Mouse (Mus musculus) kidney, embryonic 15.5 days (tissue): ENCODE results near the gene Arsb. TPM values are rescaled to one million over a fixed set of nuclear protein-coding genes. Genes with fewer than 3 reads are reported as not detected.
A peak's percentile ranks its signal among the peaks of the same experiment; 100 is the strongest.

Source experiments
- ATAC-seq: fragments of 200-750 bp; cut with Nextera tagmentation; replicated peaks from 2 replicates; pipeline ENCODE4 v1.8.0; 2017; ENCODE audit warnings: moderate TSS enrichment; ENCODE audit not compliant: low FRiP score
- H3K27ac ChIP-seq: fragments of 300-500 bp; sonication (generic); 2 replicates; pipeline ENCODE4 v1.5.1; 2015; ENCODE audit warnings: mild to moderate bottlenecking, inconsistent platforms
- H3K27me3 ChIP-seq: fragments of 300-500 bp; sonication (generic); 2 replicates; pipeline ENCODE4 v1.6.1; 2015; ENCODE audit warnings: inconsistent platforms
- H3K36me3 ChIP-seq: fragments of 300-500 bp; sonication (generic); 2 replicates; pipeline ENCODE4 v1.6.1; 2015; ENCODE audit warnings: inconsistent platforms
- H3K4me1 ChIP-seq: fragments of 300-500 bp; sonication (generic); 2 replicates; pipeline ENCODE4 v1.6.1; 2015; ENCODE audit warnings: inconsistent platforms
- H3K4me2 ChIP-seq: fragments of 300-500 bp; sonication (generic); 2 replicates; pipeline ENCODE4 v1.6.1; 2015; ENCODE audit warnings: moderate library complexity, mild to moderate bottlenecking, inconsistent platforms
- H3K4me3 ChIP-seq: fragments of 300-500 bp; sonication (generic); replicated peaks from 2 replicates; pipeline ENCODE4 v1.5.1; 2015; ENCODE audit warnings: mild to moderate bottlenecking, inconsistent platforms
- H3K9ac ChIP-seq: fragments of 300-500 bp; sonication (generic); 2 replicates; pipeline ENCODE4 v1.6.1; 2015; ENCODE audit warnings: mild to moderate bottlenecking, inconsistent platforms
- H3K9me3 ChIP-seq: fragments of 300-500 bp; sonication (generic); replicated peaks from 2 replicates; pipeline ENCODE4 v1.6.1; 2016; ENCODE audit warnings: inconsistent platforms
- WGBS: fragments of 180-500 bp; shearing (Covaris S2); methylation state at CpG from one replicate; pipeline ENCODE4 v1.1.7; 2015; ENCODE audit warnings: mixed read lengths; 5-methylcytosine and 5-hydroxymethylcytosine counted together
- polyA plus RNA-seq: library from polyadenylated mRNA; unstranded; fragments of >200 nt; fragmentation: Nextera tagmentation; extraction: Ambion mirVana; gene quantifications from 2 replicates; pipeline ENCODE4 v1.2.1, GENCODE M21; 2015

Arsb gene
- polyA plus RNA-seq, 1 experiment from 2014 or later, result 13.9 TPM

DNA sequence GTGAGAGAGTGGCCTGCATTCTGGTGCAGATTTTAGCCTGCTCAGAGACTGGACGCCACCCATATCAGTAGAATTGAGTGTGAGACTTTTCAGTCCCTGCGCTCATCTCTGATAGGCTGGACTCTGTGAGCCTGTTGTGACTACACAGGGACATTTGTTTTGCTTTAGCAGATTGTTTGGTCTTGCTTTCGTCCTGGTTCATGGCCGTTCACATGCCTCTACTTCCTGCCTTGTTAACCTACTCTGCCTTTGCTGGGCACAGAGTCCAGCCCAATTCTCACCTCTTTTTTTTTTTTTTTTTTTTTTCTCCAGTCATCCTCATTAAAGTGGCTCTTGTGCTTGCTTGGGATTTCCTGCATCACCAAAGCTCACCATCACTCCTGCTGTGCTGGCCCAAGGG, 79.2 kb downstream of the Arsb start:
- WGBS, result 65% methylated on average over 4 of the region's 4 CpGs
- no peaks in the 10 kb centered on the region for H3K36me3 ChIP-seq
- H3K9ac ChIP-seq, result no peak overlapping the region
- H3K9me3 ChIP-seq, result no peaks in the 10 kb centered on the region
- peaks cover 77% of the 10 kb centered on the region for H3K4me1 ChIP-seq
- H3K4me3 ChIP-seq, result no peak overlapping the region
- H3K4me2 ChIP-seq, result no peak overlapping the region
- H3K27ac ChIP-seq, result peak overlapping the region; percentile 72
- H3K27me3 ChIP-seq, result no peaks in the 10 kb centered on the region
- no peak for ATAC-seq

DNA sequence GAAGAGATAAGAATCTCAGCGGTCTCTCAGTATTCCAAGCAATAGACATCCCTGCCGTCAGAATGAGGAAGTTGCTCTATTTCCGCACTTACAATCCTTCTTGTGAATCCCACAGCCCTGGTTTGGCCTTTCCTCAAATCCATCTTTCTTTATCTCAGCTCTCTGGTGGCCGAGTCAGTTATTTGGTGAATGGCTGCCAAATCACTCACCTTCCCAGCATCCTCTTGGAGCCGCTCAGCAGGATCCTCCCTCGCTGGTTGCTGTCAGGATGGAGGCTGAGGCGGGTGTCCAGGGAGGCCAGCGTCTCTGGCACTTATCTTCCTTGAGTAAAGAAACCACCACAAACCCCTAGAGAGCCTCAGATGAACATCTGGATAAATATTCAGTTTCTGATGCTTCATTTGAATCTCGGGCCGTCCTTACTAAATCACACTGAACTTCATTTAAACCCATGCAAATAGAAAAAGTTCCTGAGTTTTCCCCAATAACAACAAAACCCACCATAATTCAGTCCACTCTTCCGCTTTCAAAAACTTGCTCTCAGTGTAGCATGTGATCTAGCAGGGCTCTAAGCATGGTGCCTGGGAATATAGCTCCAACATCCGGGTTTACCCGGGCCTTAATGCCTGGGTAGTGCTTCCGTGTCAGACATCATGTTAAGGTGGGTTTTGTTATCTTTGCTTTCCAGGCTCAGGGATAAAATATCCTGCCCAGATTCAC, 81.1 kb downstream of the Arsb start:
- Histone ChIP-seq H3K9ac (no peak overlapping the region), H3K27me3 (no peaks in the 10 kb centered on the region), H3K4me3 (no peak overlapping the region), H3K36me3 (no peaks in the 10 kb centered on the region), H3K27ac (peak overlapping the region; percentile 72), H3K4me1 (peaks cover 68% of the 10 kb centered on the region), H3K9me3 (no peaks in the 10 kb centered on the region), H3K4me2 (no peak overlapping the region; the same call in 1 of the 2 replicates)
- ATAC-seq, result peak; percentile 63; the same call in 1 of the 2 replicates
- 39% methylated on average over 14 of the region's 14 CpGs for WGBS

DNA sequence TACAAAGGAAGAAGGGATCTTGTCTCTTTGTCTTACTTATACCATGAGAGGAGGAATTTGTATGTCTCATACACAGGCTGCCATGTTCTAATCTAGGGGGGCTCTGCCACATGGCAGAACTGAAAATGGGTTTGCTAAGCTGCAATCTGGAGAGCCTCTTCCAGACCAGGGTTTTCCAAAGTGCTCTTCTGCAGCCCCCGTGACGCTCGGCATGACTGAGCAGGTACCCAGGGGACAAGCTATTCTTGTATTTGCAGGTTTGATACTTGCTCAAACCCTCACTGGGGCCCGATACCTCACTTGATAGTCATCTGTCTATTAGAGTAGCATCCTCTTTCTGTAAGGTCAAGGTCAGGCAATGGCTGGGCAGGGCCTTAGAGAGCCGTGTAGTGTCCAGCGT, 82.3 kb downstream of the Arsb start:
- Histone ChIP-seq H3K9ac (no peak overlapping the region), H3K36me3 (no peaks in the 10 kb centered on the region), H3K4me3 (no peak overlapping the region), H3K27ac (peak overlapping the region; percentile 72), H3K4me2 (no peak overlapping the region), H3K4me1 (peaks cover 59% of the 10 kb centered on the region), H3K27me3 (no peaks in the 10 kb centered on the region), H3K9me3 (no peaks in the 10 kb centered on the region)
- WGBS, result 70% methylated on average over 6 of the region's 6 CpGs
- 0 out of 2 replicates have a peak, but pooled peaks have one; percentile 27 for ATAC-seq

DNA sequence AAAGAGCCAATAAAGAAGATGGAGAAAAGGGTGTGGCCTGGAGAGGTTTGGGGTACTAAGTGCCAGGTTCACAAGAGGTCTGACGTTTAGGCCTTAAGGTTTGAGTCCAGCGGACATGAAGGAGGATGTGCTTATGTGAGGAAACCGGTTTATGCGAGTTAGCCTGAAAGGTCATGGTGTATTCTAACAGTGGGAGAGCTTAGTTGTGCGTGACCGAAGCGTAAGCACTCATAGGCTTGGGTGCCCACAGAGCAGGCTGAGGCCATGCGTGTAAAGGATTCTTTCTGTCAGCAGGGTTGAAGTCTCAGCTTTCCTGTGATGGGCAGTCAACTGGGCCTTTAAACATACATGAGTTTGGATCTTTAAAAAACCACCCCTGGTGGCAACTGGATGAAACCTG, 82.9 kb downstream of the Arsb start:
- 43% methylated on average over 8 of the region's 8 CpGs for WGBS
- H3K9ac ChIP-seq, result no peak overlapping the region
- H3K27me3 ChIP-seq, result no peaks in the 10 kb centered on the region

DNA sequence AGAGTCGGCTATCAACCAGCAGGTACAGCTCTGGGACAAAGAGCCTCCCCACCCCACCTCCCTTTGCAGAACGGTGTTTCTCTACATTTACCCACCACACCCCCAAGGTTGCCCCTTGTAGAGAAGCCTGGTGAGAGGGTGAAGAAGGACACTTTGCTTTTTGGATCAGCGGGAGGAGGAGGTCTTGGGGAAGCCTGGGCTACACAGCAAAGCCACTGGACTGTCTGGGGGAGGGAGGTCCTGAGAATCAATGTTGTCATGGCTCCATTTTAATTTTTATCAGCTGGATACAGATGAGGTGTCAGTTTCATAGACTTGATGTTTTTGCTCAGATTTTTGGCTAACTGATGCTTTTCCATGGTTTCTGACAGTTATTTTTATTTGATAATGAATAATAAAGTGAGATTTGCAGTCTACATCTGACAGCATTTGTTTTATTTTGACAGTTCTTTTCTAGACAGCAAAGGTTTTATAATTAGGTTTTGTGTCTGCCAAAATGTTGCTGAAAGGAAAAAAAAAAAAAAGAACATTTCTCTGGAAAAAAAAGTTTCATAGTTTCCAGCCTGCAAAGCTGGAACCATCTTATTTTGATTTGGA, 83.6 kb downstream of the Arsb start:
- Histone ChIP-seq H3K36me3 (no peaks in the 10 kb centered on the region), H3K9ac (no peak overlapping the region), H3K27me3 (no peaks in the 10 kb centered on the region), H3K27ac (peak overlapping the region; percentile 72; the same call in 1 of the 2 replicates), H3K9me3 (no peaks in the 10 kb centered on the region), H3K4me1 (peaks cover 49% of the 10 kb centered on the region), H3K4me2 (no peak overlapping the region), H3K4me3 (no peak overlapping the region)
- ATAC-seq, result no peak
- WGBS, result 74% methylated on average over 3 of the region's 3 CpGs

More for the DNA sequence above, 82.9 kb downstream of the Arsb start:
- no peaks in the 10 kb centered on the region for H3K36me3 ChIP-seq
- H3K4me2 ChIP-seq, result no peak overlapping the region
- H3K9me3 ChIP-seq, result no peaks in the 10 kb centered on the region
- ATAC-seq, result peak; percentile 78
- peaks cover 57% of the 10 kb centered on the region for H3K4me1 ChIP-seq
- H3K27ac ChIP-seq, result peak overlapping the region; percentile 72
- H3K4me3 ChIP-seq, result no peak overlapping the region

DNA sequence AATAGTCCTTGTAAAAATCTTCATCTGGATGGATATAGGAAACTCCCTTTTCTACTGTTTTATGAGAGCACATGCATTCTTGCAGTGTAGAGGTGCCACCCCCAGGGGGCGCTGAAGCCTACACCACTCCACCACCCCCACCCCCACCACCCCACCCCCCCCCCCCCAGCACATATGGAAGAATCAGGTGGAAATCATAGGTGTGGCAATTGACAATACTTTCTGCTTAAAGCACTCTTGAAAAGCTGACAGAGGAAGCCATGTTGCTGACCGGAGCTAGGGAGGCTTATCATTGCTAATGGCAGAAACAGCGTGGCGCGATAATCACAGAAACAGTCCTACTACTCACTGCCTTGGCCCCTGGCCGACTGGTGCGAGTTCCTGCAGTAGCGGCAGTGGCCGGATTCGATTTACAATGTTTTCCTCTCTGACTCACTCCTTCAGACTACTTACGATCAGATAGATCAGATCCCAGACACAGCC, 84.3 kb downstream of the Arsb start:
- WGBS, result 21% methylated on average over 11 of the region's 11 CpGs
- Histone ChIP-seq H3K9me3 (no peaks in the 10 kb centered on the region), H3K4me2 (peak overlapping the region; percentile 40), H3K4me1 (peaks cover 45% of the 10 kb centered on the region), H3K27ac (0 out of 2 replicates have a peak overlapping the region, but pooled peaks have one; percentile 28), H3K36me3 (no peaks in the 10 kb centered on the region), H3K27me3 (no peaks in the 10 kb centered on the region), H3K9ac (no peak overlapping the region), H3K4me3 (no peak overlapping the region)
- ATAC-seq, result no peak

DNA sequence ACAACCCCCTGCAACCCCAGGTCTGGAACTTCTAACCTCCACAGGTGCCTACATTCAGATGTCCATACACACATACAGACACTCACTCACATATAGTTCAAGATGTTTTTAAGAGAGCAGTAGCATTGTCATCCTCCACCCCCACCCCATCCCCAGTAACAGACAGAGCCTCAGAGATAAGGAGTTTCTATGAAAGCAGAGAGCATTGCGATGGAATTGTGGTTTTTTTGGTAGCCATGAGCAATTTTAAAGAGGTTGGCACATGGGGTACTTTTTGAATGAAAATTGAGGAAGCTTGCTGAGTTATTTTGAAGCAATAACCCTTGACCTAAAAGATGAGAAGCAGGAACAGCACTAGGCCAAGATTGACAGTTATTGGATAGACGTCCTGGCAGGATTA, 89.8 kb downstream of the Arsb start:
- no peak for ATAC-seq
- Histone ChIP-seq H3K27ac (no peak overlapping the region), H3K4me2 (no peak overlapping the region), H3K4me3 (no peak overlapping the region), H3K4me1 (peaks cover 3% of the 10 kb centered on the region), H3K27me3 (no peaks in the 10 kb centered on the region), H3K9me3 (no peaks in the 10 kb centered on the region), H3K9ac (no peak overlapping the region), H3K36me3 (no peaks in the 10 kb centered on the region)
- 79% methylated on average over 2 of the region's 2 CpGs for WGBS

DNA sequence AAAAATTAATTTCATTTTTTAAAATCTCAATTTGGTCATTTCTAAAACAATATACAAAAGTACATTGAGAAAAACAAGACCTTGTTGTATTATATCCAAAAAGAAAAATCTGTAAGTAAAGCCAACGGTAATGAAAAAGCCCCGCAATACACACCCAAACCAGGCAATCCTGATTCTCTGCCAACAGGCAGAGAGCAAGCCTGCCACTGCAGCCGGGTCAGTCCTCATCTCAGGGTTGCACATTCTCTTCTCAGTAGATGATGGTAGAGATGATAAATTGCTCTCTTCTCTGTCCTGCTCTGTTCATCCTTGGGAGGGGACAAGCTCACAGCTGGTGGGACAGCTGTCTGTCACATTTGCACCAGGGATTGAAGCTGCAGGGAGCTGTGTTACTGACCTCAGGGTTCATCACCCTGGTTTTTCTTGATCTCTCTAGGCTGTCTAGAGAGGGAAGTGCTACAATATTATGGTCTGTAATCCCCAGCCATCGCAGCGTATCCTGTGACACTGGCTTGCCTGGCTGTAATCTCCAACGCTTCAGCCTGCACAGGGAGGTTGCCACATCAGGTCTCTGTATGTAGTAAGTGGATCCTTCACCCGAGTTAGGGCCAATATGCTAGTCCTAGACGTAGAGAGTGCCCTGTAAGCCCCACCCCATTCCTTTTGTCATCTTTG, 92.8 kb downstream of the Arsb start:
- no peaks in the 10 kb centered on the region; the same call in 1 of the 2 replicates for H3K9me3 ChIP-seq
- ATAC-seq, result no peak
- 59% methylated on average over 8 of the region's 8 CpGs for WGBS

DNA sequence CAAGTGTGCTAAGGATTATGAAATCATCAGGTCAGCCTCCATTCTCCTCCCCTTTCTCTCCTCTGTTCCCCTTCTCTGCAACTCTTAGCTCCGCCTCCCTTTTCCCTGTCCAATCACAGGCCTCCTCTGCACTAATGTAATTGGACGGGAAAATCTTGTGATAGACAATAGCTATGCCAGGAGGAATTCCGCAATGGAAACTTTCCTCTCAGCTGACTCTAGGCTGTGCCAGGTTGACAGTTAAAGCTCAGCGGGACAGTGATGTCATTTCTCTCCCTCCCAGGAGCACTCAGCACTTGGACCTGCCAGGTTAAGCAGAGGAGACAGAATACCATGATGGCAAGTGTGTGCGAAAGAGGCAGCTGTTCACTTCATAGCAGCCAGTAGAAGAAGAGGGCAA, 95.2 kb downstream of the Arsb start:
- no peak overlapping the region for H3K27ac ChIP-seq
- peaks cover 7% of the 10 kb centered on the region; the same call in 1 of the 2 replicates for H3K36me3 ChIP-seq
- H3K9me3 ChIP-seq, result no peaks in the 10 kb centered on the region; the same call in 1 of the 2 replicates
- H3K4me1 ChIP-seq, result peaks cover 3% of the 10 kb centered on the region
- no peak overlapping the region for H3K4me2 ChIP-seq
- WGBS, result 83% methylated on average over 5 of the region's 5 CpGs
- no peaks in the 10 kb centered on the region for H3K27me3 ChIP-seq
- H3K4me3 ChIP-seq, result no peak overlapping the region
- no peak for ATAC-seq
- no peak overlapping the region for H3K9ac ChIP-seq

More for the DNA sequence above, 92.8 kb downstream of the Arsb start:
- no peak overlapping the region for H3K4me2 ChIP-seq
- H3K9ac ChIP-seq, result no peak overlapping the region
- peaks cover 3% of the 10 kb centered on the region for H3K4me1 ChIP-seq
- H3K27me3 ChIP-seq, result no peaks in the 10 kb centered on the region
- H3K27ac ChIP-seq, result no peak overlapping the region
- no peak overlapping the region for H3K4me3 ChIP-seq
- H3K36me3 ChIP-seq, result peaks cover 7% of the 10 kb centered on the region; the same call in 1 of the 2 replicates

DNA sequence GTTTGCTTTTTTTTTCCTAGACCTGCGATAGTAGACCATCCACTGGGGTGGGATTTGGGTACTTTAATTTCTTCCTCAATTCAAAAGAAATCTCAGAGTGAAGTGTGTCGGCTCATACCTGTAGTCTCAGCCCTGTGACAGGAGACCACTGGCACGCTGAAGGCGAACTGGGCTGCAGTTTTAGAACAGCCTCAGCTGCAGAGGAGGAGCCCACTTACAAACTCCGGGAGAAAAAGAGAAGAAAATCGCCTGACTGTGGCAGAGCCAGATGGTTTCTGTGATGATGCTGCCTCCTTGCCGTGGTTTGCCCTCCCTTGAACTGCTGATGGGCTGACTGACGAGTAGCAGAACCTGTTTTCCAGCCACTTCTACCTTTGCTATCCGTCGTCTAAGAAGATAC, 100.3 kb downstream of the Arsb start:
- no peak overlapping the region for H3K4me2 ChIP-seq
- peaks cover 7% of the 10 kb centered on the region; the same call in 1 of the 2 replicates for H3K36me3 ChIP-seq
- 74% methylated on average over 10 of the region's 10 CpGs for WGBS

DNA sequence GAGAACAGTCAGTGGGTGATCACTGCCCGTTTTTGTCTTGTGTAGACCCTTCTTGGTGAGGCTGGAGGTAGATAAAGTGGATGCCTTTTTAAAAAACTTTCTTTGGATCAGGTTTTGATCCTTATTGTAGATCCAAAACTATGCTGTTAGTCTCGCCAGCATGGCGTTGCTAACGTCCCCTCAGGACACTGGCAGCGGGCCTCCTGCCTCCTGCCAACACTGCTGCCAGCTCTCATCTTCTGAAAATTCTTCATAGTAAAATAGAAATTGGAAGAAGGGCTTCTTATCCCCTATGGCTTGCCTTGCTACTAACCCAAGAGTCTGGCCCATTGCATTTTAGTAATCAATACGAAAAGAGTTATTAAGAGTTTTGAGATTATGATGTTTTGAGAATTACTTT, 101.2 kb downstream of the Arsb start:
- no peak overlapping the region for H3K9ac ChIP-seq
- no peak overlapping the region for H3K27ac ChIP-seq
- no peaks in the 10 kb centered on the region for H3K4me1 ChIP-seq
- peaks cover under 1% of the 10 kb centered on the region; the same call in 1 of the 2 replicates for H3K36me3 ChIP-seq
- H3K4me2 ChIP-seq, result no peak overlapping the region
- whole genome bisulfite sequencing, result 93% methylated on average over 6 of the region's 6 CpGs
- H3K27me3 ChIP-seq, result no peaks in the 10 kb centered on the region
- no peak overlapping the region for H3K4me3 ChIP-seq
- no peaks in the 10 kb centered on the region; the same call in 1 of the 2 replicates for H3K9me3 ChIP-seq
- no peak for ATAC-seq

More for the DNA sequence above, 100.3 kb downstream of the Arsb start:
- no peak overlapping the region for H3K4me3 ChIP-seq
- H3K27me3 ChIP-seq, result no peaks in the 10 kb centered on the region
- H3K9ac ChIP-seq, result no peak overlapping the region
- H3K4me1 ChIP-seq, result no peaks in the 10 kb centered on the region
- H3K27ac ChIP-seq, result no peak overlapping the region
- ATAC-seq, result no peak
- H3K9me3 ChIP-seq, result no peaks in the 10 kb centered on the region; the same call in 1 of the 2 replicates

DNA sequence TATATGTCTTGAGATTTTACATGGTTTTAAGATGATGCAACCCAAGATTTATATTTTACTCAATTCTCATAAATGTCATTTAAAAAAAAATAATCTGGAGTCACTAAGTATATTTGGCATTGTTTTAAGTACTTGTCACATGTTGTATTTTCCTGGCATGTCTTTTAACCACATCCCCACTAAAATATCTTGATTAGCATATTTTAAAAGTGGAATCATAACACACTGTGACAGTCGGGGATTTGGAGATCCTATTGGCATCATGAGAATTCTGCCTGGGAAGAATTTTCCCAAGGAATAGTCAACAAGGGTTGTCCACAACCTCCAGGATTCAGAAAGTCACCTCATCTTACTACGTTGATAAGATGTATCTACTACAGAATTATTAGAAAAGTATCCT, 106.5 kb downstream of the Arsb start:
- no peak for ATAC-seq
- Histone ChIP-seq H3K9ac (no peak overlapping the region), H3K4me1 (no peaks in the 10 kb centered on the region), H3K4me3 (no peak overlapping the region), H3K27me3 (no peaks in the 10 kb centered on the region), H3K9me3 (no peaks in the 10 kb centered on the region), H3K4me2 (no peak overlapping the region), H3K36me3 (no peaks in the 10 kb centered on the region), H3K27ac (no peak overlapping the region)
- 84% methylated on average over 2 of the region's 2 CpGs for WGBS
